Mouse (Mus musculus) heart, postnatal 10 days (tissue): Measurements from ENCODE around the gene Gm38431. TPM values are rescaled to one million over a fixed set of nuclear protein-coding genes. Genes with fewer than 3 reads are reported as not detected.

ENCODE experiments used
- DNase-seq, 2 experiments: peaks; one replicate each; pipeline ENCODE4 v3.0.0; 2021
- intact Hi-C: fragments of 180-260 bp; cut with DNase I; formaldehyde crosslinking; loops from one replicate; pipeline ENCODE4 v1.15.1; 2025
- microRNA-seq, 2 experiments: library from miRNA; unstranded; fragments of <30 nt; microRNA quantifications; one replicate each; pipeline ENCODE4 v1.2.0; 2022
- total RNA-seq, 2 experiments: library from RNA; stranded (reverse); gene quantifications; 2 replicates each; pipeline ENCODE4 v1.2.3; 2021

Gm38431 gene
- total RNA-seq, 2 experiments from 2014 or later: 0.64 to 0.77 TPM

- DNase-seq: no peak
- intact Hi-C loops: no loop called here
Measured at GRCm38 (mm10) chr9:21026849-21027248, 64.9 kb downstream of the Gm38431 start.

GRCm38 (mm10) chr9:21025258-21025810, 66.5 kb downstream of the Gm38431 start:
- DNase-seq: no peak
- intact Hi-C loops: no loop called here

DNA sequence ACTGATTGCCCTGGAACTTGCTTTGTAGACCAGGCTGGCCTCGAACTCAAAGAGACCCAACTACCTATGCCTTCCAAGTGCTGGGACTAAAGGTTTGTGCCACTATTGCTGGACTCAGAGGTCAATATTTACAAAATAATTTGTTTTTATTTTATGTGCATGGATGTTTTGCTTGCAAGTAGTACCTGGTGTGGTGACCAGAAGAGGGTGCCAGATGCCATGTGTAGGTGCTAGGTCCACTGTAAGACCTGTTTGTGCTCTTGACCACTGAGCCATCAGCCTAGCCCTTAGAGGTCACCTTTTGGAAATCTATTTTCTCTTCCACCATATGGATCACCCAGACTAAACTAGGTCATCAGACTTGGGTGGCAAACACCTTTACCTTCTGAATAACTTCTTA, 69.1 kb downstream of the Gm38431 start:
- intact Hi-C loops: no loop called here
- DNase-seq: no peak

- DNase-seq: no peak
- intact Hi-C loops: no loop called here
Measured at GRCm38 (mm10) chr9:21022288-21022687, 69.5 kb downstream of the Gm38431 start.

DNA sequence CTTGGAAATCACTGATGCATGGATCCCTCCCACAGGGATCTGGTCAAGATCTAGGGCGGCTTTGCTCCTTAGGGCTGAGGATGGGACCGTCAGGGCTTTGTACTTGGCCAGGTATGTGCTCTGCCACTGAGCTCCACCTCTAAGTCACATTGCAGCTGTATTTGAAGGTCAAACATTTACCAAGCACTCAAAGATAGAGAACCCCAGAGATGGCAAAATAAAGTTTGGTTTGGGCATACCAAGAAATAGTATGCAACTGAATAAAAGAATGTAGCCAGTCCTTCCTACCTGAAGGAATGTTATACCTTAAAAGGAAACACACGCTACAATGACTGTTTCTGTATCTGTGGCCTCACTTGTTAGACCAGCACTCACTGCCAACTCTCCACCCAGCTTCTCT, 70.4 kb downstream of the Gm38431 start:
- intact Hi-C loops: no loop called here

DNA sequence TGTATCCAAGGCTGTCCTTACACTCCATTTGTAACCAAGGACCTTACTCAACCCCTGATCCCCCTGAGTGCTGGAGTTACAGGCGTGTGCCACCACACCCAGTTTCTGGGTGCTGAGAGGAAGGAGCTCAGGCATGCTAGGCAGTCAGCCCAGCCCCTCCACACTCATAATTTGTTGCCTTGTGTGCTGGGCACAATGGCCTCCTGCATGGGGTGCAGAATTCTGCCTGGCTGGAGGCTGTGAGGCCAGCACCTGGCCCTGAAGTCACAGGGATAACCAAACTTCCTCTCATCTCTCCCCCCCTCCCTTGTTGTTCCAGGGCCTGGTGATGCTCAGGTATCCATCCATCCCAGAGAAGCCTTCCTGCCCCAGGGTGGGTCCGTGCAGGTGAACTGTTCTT, 73.2 kb downstream of the Gm38431 start:
- intact Hi-C loops: no loop called here
- DNase-seq: no peak

More for the DNA sequence above, 70.4 kb downstream of the Gm38431 start:
- no peak for DNase-seq

Small RNAs within 50 kb of the gene (microRNA-seq; reads per million reads assigned to microRNA genes)
- gene Mir1900 (0 reads per million in 2 experiments), gene Mir7082 (0 to 0.70 reads per million in 2 experiments)

Other genes starting within 250 kb of the Gm38431 start
- 1 to 10 TPM; 6.5 to 7.2 TPM for gene A230050P20Rik, start 223.4 kb downstream of the Gm38431 start, total RNA-seq
- 1 to 10 TPM; 1.7 to 1.8 TPM for gene Angptl6, start 212.3 kb downstream of the Gm38431 start, total RNA-seq
- 10 to 100 TPM; 13.2 to 13.9 TPM for gene Ppan, start 203.8 kb downstream of the Gm38431 start, total RNA-seq
- gene Eif3g, start 193.4 kb downstream of the Gm38431 start, total RNA-seq: 100 to 1,000 TPM; 109 to 113 TPM
- gene Dnmt1, start 132.1 kb downstream of the Gm38431 start, total RNA-seq: 10 to 100 TPM; 28.9 to 30.6 TPM
- gene S1pr2, start 115.2 kb downstream of the Gm38431 start, total RNA-seq: 10 to 100 TPM; 10.2 to 11.0 TPM
- gene Mrpl4, start 89.3 kb downstream of the Gm38431 start, total RNA-seq: 100 to 1,000 TPM; 103 to 104 TPM
- 1 to 10 TPM; 8.9 to 9.5 TPM for gene Icam1, start 76.0 kb downstream of the Gm38431 start, total RNA-seq
- under 1 TPM; 0.53 to 0.79 TPM for gene Icam4, start 62.6 kb downstream of the Gm38431 start, total RNA-seq
- gene Icam5, start 59.9 kb downstream of the Gm38431 start, total RNA-seq: under 1 TPM; 0.10 to 0.12 TPM
- not detected for gene Zglp1, start 24.9 kb downstream of the Gm38431 start, total RNA-seq
- gene Gm49373, start 18.9 kb downstream of the Gm38431 start, total RNA-seq: under 1 TPM; 0.31 to 0.32 TPM
- 10 to 100 TPM; 29.3 to 31.7 TPM for gene Fdx1l, start 18.4 kb downstream of the Gm38431 start, total RNA-seq
- gene Raver1, start within 50 bp of the Gm38431 start, total RNA-seq: 10 to 100 TPM; 38.6 to 39.4 TPM
- 1 to 10 TPM; 8.9 to 9.5 TPM for gene Tyk2, start 39.2 kb upstream of the Gm38431 start, total RNA-seq
- gene Cdc37, start 58.0 kb upstream of the Gm38431 start, total RNA-seq: 100 to 1,000 TPM; 167 to 169 TPM
- gene Pde4a, start 73.7 kb upstream of the Gm38431 start, total RNA-seq: 10 to 100 TPM; 21.3 to 28.2 TPM
- 10 to 100 TPM; 38.5 to 39.5 TPM for gene Keap1, start 147.4 kb upstream of the Gm38431 start, total RNA-seq
- under 1 TPM; 0.41 to 0.50 TPM for gene S1pr5, start 156.4 kb upstream of the Gm38431 start, total RNA-seq
- 10 to 100 TPM; 67.6 to 69.6 TPM for gene Atg4d, start 173.3 kb upstream of the Gm38431 start, total RNA-seq
- 10 to 100 TPM; 18.9 to 19.7 TPM for gene Kri1, start 196.0 kb upstream of the Gm38431 start, total RNA-seq
- gene Cdkn2d, start 199.4 kb upstream of the Gm38431 start, total RNA-seq: 10 to 100 TPM; 24.5 to 25.3 TPM
- not detected for gene Ap1m2, start 220.3 kb upstream of the Gm38431 start, total RNA-seq
- gene Slc44a2, start 228.7 kb upstream of the Gm38431 start, total RNA-seq: 10 to 100 TPM; 86.7 to 95.4 TPM